Mouse (Mus musculus) mouse trophoblast stem cell (cell line): Measurements from ENCODE around the gene Dnm1.
"Not testable (repeated sequence)": the region's sequence is repeated elsewhere in the genome, so short reads cannot be mapped to it uniquely, and the experiment has no call there.

Source experiments
- in situ Hi-C, 2 experiments: fragments of 300-500 bp; cut with MseI, MboI; formaldehyde crosslinking; loops; 2 replicates in 1 of 2; 3 replicates in 1 of 2; pipeline ENCODE4 v1.15.1; 2025

Dnm1 gene

DNA sequence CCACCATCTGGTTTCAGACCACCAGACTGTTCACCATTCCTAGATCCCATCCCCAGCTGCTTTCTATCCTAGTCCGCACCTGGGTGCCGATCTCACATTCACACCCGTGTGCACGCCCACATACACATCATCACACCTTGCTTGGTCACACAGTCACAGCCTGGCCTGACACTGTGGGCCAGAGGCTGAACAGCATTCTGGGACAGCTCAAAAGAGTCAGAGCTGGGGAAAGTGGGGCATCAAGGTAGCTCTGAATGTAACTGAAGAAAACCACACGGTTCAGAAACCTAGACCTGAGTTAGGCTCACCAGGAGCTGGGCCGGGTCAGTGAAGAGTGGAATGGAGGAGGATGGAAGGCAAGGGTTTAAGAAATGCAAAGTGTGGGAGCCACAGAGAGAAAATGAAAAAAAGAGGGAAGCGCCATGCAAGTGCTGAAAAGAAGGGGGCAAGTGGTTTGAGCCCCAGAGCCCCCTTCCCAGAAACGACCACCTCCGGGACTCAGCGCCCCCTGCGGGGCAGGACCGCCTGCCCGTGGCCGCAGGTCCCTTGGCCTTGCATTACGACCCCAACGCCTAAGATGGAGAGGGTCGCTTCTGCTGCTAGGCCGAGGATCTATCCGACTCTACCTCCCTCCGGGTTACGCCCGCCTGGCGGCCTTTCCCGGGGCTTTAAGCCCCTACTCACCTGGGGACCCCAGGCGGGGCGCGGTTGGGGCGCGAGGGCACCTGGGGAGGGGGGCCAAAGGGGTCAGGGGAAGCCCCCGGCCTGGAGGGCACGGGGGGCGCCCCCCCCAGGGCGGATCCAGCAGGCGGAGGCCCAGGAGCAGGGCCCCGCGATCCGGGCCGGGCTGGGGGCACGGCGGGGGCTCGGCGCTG lies 41.5 kb downstream of the Dnm1 start:
- in situ Hi-C loops: no loop called here

DNA sequence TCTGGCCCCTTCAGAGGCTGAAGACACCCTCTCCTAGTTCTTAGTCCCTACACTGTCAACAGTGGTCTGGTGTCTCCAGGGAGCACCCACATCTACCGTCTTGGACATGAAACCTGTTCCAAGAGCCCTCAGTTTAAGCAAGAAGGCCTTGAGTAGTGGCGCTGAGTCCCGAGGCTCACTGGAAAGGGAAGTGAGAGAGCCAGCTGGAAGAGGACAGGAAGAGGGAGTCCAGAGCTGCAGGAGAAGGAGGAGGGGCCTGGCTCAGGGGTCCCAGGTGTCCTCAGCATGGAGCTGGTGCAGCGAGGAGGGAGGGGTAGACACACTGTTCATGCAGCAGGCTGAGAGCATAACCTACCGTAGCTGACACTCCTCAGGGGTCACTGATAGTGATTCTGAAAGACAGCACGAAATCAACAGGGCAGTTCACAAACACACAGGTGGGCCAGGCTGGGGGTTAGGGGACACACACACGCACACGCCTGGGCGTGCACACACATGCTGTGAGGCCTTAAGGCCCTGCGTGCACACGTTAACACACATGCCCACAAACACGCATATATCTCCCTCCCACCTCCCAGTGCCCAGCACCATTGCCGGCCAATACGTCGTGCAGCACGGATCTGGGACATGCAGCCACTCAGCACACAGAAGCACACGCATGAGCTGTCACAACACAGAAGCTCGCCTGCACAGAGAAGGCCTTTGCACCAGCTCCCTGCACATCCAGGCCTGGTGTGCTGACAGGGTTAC lies 42.9 kb downstream of the Dnm1 start:
- in situ Hi-C loops: no loop called here

DNA sequence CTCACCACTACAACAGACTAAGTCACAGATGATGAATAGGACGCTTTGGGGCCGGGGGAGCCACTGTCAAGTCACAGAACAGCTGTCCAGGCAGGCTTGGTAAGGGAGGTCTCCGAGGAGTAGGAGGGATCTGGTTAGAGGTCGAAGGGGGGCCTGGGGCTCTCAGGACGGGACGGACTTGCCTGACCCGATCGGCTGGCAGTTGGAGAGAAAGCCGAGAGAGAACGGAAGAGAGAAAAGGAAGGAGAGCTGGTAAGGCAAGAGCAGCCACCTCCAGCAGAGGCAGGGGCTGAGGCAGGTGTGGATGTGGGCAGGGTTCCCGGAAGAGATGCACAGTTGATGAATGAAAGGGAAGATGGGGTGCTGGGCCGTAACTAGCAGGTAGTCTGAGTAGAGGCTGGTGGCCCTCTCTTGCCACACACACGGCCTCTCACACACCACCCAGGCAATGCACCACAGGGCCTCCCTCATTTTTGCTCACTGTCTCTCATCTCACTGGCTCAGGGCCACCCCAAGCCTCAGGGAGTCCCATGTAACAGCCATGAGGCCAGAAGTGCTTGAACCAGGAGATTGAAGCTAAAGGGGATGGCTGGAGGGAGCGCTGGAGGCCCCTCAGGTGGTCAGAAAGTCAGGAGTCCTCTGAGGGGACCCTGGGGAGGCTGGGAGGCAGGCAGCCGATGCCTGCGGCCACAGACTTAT lies 44.1 kb downstream of the Dnm1 start:
- in situ Hi-C loops: no loop called here

DNA sequence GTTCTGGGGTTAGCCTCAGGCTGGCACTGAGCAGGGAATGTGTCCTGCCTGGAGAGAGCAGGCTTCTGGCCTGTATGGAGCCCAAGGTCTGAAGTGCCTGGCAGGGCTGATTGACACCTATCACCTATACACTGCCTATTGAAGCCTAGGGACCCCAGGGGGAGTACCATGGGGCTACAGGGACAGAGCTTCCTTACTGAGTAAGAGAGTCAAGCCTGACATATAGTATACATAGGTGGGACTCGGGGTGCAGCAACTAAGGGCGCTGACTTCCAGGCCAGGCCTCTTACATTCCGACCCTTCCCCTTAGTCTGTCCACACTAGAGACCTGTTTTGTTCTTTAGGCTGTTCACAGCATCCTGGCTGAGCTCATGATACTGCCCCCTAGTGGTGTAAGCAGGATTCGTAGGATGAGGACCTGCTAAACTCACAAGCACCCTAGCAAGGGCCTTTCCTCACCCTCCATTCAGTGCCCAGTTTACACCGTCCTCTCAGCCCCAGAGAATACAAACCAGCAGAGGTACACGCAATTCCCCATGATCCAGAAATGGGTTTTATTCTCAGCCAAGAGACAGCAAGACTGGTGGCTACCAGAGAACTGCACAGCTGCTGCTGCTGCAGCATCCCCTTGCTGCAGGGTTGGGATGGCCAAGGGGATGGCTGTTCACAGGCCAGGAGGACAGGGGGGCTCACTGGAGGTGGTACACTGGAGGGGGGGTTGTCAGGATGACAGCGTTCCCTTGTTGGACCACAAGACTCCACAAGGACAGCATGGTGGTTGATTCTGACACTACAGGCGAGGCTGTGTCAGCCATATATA lies 45.0 kb downstream of the Dnm1 start:
- in situ Hi-C loops: no loop called here

DNA sequence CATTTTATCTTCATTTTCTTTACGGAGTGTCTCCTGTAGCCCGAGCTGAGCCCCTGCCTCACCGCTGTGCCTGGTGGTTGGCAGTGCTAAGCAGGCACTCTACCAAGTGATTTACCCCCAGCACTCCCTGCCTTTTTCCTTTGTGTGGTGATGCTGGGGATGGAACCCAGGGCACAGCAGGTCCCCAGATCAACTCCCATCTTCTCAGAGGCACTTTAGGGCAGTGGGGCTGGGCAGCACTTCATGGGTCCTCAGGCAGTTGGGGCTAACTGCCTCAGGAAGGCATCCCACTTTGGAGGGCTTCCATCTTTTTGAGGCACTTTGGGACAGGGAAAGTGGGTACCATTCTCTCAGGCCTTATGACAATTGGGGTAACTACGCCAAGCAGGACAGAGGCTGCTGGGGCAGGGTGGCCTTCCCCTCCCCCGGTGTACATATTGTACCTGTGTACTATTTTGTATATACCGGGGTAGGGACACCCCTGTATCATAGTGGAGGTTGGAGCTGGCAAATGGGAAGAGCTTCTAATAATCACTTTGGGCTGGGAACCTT lies 45.8 kb downstream of the Dnm1 start:
- in situ Hi-C loops: no loop called here

DNA sequence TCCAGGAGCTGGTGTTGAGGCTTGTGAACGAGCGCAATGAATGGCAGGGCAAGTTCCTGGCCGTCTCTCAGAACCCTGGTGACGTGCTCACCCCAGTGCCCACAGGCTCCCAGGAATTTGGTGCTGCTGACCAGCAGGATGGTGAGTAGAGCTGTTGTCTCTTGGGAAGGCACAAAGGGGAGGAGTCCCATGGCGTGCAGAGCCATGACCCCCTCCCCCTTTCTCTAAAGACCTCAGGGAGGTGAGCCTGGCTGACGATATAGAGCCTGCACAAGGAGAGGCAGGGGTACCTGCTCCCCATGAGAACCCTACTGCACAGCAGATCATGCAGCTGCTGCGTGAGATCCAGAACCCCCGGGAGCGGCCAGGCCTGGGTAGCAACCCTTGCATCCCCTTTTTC lies 47.0 kb downstream of the Dnm1 start:
- in situ Hi-C loops: no loop called here

DNA sequence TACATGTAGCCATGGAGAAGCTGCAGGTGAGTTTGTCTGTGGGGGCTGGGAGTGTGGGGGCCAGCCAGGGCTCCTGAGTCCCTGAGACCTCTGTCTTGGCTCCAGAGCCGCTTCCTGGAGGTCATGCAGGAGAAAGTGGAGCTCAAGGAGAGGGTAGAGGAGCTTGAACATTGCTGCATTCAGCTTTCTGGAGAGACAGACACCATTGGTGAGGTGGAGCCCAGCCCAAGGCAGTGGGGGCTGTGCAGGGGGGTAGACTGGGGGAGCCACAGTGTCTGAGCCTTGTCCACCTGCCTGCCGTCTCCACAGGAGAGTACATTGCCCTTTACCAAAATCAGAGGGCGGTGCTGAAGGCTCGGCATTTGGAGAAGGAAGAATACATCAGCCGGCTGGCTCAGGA lies 47.5 kb downstream of the Dnm1 start:
- in situ Hi-C loops: no loop called here

DNA sequence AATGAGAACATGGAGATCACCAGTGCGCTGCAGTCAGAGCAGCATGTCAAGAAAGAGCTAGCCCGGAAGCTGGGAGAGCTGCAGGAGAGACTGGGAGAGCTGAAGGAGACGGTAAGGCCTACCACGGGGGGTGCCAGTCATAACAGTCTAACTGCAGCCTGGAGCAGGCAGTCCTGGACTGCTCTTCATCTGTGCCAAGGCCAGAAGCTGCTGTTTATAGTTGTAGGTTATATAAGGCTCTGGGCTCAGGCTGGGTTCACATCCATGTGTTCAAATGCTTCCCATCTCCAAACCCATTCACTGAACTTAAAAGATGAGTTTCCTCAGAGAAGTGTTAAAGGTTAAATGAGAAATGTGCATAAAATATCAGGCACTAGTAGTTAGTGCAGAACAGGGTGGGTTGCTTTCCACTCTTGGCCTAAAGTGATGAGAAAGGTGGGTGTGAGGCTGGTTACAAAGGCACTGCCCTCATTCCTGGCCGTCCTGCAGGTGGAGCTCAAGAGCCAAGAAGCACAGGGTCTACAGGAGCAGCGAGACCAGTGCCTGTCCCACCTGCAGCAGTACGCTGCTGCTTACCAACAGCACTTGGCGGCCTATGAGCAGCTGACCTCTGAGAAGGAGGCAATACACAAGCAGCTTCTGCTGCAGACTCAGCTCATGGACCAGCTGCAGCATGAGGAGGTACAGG lies 48.8 kb downstream of the Dnm1 start:
- in situ Hi-C loops: no loop called here

DNA sequence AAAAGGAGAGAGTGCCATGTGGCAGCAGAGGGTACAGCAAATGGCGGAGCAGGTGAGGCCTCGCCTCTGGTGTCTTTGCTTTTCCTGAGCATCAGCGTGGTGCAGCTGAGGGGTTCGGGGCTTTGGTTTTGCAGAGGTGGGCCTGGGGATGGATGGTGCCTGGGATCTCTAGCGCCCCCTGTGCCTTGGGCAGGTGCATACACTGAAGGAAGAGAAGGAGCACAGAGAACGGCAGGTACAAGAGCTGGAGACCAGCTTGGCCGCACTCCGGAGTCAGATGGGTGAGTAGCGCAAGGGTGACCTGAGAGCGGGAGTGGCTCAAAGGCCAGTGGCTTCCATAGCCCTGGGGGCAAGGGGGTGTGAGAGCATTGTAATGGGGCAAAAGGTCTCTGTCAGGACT lies 50.2 kb downstream of the Dnm1 start:
- in situ Hi-C loops: no loop called here

DNA sequence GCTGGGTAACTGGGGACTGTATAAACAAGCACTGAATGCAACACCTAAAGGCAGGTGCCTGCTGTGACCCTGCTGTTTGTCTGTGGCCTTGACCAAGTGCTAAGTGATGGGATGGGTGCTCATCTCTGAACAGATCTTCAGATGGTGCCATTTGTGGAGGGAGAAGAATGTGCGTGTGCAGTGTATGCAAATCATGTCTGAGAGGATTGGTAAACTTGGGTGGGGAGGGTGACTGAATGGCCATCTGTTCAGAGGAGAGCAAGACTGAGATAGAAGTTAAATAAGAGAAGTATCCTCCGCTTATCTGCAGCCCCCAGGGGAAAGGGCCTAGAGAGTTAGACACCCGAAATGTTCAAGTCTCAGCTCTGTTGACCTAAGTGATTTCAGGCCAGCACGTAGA lies 53.7 kb downstream of the Dnm1 start:
- in situ Hi-C loops: no loop called here

DNA sequence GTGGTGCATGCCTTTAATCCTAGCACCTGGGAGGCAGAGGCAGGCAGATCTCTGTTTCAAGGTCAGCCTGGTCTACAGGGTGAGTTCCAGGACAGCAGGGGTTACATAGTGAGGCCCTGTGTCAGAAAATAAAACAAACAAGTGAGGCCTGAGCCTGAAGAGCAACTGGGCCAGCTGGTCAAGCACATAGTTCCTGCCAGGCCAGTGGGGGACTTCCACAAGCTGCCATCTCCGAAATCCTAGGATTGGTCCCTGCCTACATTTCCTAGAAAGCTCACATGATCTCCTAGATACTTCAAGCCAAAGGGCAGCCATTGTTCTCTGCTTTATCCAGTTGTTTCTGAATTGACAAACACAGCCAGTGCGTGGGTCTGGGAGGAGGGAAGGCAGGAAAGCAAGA lies 57.3 kb downstream of the Dnm1 start:
- in situ Hi-C loops: not testable (repeated sequence)

DNA sequence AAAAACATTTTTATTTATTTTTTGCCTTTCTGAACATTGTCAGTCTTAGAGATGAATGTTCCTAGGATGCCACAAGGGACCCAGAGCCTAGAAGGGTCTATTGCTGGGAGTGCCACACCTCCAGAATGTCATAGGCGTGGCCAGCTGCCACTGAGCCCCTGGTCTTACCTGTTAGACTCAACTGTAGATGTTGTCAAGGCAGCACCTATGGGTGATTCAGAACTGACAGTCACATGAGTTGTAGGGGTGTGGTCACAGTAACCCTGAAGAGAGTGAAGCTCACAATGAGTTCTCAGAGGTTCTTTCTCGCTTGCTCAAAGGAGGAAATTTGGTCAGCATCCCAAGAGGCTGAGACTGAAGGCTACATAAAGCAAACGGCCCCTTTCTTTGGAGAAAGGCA lies 57.9 kb downstream of the Dnm1 start:
- in situ Hi-C loops: no loop called here

DNA sequence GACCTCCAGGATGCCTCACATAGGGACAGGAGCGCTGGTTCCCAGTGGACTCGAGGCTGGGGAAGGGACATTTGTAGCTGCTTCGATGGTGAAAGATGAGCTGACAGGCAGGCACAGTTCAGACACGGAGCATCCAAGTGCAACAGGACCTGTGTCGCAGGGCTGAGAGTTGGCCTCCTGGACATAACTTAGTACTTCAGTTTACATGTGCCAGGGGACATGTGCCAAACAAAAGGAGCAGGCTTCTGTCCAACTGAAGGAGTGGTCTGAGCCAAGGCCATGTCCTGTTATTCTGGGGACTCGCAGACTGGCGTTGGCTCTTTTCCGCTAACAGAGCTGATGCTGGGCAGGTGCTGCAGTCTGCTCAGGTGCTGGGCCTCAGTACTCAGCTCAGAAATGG lies 58.8 kb downstream of the Dnm1 start:
- in situ Hi-C loops: no loop called here

DNA sequence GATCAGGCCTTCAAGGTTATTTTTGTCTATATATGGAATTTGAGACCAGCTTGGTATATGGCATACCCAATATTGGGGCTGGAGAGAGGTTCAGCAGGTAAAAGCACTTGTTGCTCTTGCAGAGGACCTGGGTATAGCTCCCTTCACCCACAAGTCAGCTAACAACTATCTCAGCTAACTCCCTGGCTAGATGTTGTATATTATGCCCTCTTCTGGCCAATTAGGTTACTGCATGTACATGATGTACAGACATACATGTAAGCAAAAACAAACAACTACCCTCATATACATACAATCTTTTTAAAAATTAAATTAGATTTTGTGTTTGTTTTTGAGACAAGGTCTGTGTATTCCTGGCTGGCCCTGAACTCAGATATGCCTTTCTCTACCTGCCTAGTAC lies 63.6 kb downstream of the Dnm1 start:
- in situ Hi-C loops: no loop called here

DNA sequence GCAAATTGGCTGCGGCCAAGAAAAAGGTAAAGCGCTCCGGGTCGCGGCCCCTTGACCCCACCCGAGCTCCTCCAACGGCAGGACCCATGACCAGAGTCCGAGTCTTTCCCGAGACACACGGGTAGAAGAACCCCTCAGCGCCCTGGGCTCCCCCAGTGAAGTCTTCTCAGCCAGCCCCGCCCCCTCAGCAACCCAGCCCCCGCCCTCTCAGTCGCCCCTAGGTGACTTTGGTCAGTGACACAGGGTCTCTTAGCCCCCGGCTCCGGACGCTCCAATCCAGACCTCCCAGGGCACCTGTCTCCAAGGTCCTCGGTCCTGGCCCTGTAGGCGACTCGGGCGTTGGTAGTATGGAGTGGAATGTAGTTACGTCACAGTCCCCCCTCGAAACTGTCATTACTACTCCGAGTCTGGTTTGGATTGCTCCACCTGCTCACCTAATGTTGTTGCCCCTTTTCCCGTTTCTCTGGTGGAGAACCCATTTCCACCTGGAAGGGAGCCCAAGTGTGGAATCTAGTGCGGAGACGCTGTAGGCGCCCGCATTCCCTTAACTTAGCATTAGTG lies 64.7 kb downstream of the Dnm1 start:
- in situ Hi-C loops: no loop called here

DNA sequence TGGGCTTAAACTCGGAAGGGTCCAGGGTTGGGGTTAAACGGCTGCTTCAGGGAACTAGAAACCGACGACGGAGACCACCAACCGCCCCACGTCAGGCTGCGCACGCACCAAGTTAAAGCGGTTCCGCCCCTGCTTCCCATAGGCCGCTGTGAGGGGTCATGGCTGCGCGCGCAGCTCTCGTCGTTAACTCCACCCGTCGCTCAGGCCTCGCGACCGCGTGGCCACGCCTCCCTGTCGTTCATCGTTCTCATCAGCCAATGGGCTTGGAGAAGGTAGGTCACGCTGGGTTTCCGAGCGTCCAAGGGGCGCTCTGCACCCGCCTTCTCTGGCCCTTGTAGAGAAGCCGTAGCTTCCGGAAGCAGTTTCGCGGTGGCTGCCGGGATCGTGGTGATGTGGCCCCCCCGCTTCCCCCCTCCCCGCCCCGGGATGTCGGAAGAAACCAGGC lies 65.2 kb downstream of the Dnm1 start, which contains the start of gene Swi5:
Gene Swi5, minus strand, starts transcription at position 153 of the 445 bp plus-strand sequence.
- in situ Hi-C loops: no loop called here

DNA sequence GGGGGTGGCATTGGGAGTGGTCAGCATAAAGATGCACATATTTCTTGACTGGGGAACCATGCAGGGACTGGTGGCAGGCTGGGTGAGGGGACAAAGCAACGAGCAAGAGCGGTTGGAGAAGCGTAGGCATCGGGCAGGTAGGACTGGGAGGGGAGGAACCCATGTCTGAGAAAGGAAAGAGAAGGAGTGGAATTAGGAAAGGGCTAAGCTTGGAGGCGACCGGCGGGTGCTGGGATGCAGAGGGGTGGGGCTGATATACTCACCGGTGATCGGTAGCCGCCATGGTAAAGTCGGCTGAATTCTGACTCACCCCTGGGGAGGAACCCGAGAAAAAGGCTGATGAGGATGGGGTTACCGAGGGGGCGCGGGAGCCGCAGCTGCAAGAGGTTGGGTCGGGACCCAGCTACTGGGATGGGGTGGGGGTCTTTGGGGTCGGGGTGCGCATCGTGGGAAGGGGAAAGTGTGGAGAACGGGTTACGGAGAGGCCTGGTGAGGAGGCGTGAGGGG lies 65.8 kb downstream of the Dnm1 start, which contains the start of gene Golga2:
Gene Golga2, plus strand, starts transcription at position 51 of the 507 bp plus-strand sequence.
- in situ Hi-C loops: no loop called here

DNA sequence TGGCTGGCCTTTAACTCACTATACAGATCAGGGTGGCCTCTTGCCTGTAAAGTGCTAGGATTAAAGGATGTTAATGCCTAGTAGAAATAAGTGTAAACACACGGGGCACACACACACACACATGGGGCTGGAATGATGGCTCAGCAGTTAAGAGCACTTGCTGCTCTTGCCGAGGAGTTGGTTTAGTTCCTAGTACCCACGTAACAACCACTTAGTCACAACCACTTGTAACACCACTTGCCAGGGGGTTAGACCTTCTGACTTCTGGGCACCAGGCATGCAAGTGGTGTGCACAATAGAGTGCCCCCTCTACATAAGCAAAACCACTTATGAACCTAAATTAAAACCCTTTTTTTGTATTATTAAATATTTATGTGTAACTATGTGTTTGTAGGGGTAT lies 69.2 kb downstream of the Dnm1 start:
- in situ Hi-C loops: no loop called here

DNA sequence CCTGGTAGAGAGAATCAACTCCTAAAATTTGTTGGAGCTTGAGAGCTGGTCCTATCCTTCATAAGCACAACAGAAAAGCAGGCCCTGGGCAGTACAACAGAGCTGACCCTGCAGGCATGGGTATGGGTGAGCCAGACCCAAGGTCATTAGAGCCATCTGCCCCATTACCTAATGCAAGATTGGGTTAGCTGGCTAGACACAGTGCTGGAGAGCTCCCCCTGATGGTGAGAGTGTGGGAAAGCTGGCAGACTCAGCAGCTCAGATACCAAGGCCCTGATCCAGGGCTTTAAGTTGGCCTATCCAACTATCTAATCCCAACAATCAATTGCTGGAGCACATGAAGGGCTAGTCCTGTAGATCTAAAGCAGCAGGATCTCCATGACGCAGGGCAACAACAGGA lies 70.4 kb downstream of the Dnm1 start:
- in situ Hi-C loops: no loop called here

DNA sequence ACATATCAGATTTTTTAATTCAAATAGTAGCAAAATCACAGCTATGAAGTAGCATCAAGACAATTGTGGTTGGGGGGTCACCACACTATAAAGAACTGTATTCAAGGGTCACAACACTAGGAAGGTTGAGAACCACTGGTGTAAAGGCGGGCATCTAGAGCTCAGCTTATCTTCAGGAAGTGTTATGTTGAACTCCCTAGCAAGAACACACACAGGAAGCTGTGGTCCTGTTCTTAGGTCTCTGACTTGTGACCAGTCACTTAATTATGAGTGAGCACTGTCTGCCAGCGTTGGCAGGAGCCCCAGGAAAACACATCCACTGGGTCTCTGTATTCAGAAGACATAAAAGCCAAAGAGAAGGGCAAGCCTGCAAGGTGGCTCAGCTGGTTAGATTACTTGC lies 70.8 kb downstream of the Dnm1 start:
- in situ Hi-C loops: no loop called here
